8 mouse cellular contexts compared by ENCODE assay signal in the genomic region with DNA sequence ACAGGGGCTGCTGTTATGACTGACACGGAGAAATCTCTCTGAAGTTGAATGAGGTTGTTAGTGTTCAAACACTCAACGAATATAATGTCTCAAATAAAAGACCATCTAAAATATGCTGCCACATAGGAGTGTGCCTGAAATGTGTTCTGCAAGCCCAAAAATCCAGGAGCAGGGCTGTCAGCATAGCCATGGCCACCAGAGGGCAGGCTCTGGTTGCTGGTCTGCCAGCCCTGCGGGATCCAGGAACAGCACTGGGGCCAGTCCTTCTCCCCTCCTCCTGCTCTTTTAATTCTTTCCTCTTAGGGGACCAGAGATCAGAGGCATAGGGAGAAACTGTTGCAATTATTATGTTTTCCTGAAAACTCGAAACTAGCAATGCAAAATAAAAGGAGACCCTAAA.
DNase-seq lines count a peak whose midpoint lies in the region; ATAC-seq and TF ChIP-seq lines count a peak whose summit lies in the region.

No protein-coding gene starts in this region.

- TF ChIP-seq CTCF in cerebellum, adult 2 months (IDR thresholded peaks at IDR 0.05; ENCODE audit: borderline replicate concordance, insufficient read depth, low read depth, low read length), result peak; percentile 85
- TF ChIP-seq CTCF in stomach, postnatal 0 days (IDR thresholded peaks at IDR 0.05; ENCODE audit: low read depth), result peak; percentile 92

- H3K9me3 ChIP-seq in embryonic facial prominence, embryonic 10.5 days, result no peaks in the 10 kb centered on the region
- H3K9me3 ChIP-seq in stomach, postnatal 0 days (ENCODE audit: control insufficient read depth, low read length), result no peaks in the 10 kb centered on the region

- intact Hi-C loops in left cerebral cortex, postnatal 36 days (cut with DNase I), result no loop called here

- H3K4me1 ChIP-seq in cerebellum, adult 2 months (ENCODE audit: control insufficient read depth, insufficient read depth, low read length), result peaks cover 5% of the 10 kb centered on the region
- H3K4me1 ChIP-seq in embryonic facial prominence, embryonic 10.5 days, result peaks cover 44% of the 10 kb centered on the region
- H3K4me1 ChIP-seq in stomach, postnatal 0 days (replicated peaks; ENCODE audit: control insufficient read depth, insufficient read depth), result no peaks in the 10 kb centered on the region

- TF ChIP-seq POLR2A in cerebellum, adult 2 months (IDR thresholded peaks at IDR 0.05; ENCODE audit: borderline replicate concordance, insufficient read depth, low read length), result no peak

- TF ChIP-seq EP300 in stomach, postnatal 0 days (optimal IDR thresholded peaks at IDR 0.05), result no peak

- H3K4me3 ChIP-seq in cerebellum, adult 2 months (replicated peaks; ENCODE audit: insufficient read depth, low read depth, low read length), result no peak overlapping the region
- H3K4me3 ChIP-seq in embryonic facial prominence, embryonic 10.5 days, result no peak overlapping the region
- no peak overlapping the region for H3K4me3 ChIP-seq in stomach, postnatal 0 days (ENCODE audit: low read depth, low read length)

- H3K36me3 ChIP-seq in embryonic facial prominence, embryonic 10.5 days (replicated peaks), result no peaks in the 10 kb centered on the region
- no peaks in the 10 kb centered on the region for H3K36me3 ChIP-seq in stomach, postnatal 0 days (ENCODE audit: control insufficient read depth, insufficient read depth, low read length)

- H3K9ac ChIP-seq in stomach, postnatal 0 days (ENCODE audit: low read length), result no peak overlapping the region

- no peak overlapping the region for H3K4me2 ChIP-seq in stomach, postnatal 0 days (replicated peaks; ENCODE audit: low read depth)

- no peaks in the 10 kb centered on the region for H3K27me3 ChIP-seq in cerebellum, adult 2 months (ENCODE audit: control insufficient read depth, insufficient read depth, low read length)
- peaks cover 66% of the 10 kb centered on the region for H3K27me3 ChIP-seq in embryonic facial prominence, embryonic 10.5 days (replicated peaks; ENCODE audit: low read depth, poor library complexity, severe bottlenecking)
- no peaks in the 10 kb centered on the region for H3K27me3 ChIP-seq in stomach, postnatal 0 days (ENCODE audit: control insufficient read depth, insufficient read depth, low read length)

- WGBS in cerebellum, adult 2 months, result 17% methylated on average over 4 of the region's 4 CpGs
- 4% methylated on average over 4 of the region's 4 CpGs for WGBS in embryonic facial prominence, embryonic 10.5 days
- WGBS in stomach, postnatal 0 days, result 12% methylated on average over 4 of the region's 4 CpGs

- 0 out of 2 replicates have a peak, but pooled peaks have one; percentile 55 for ATAC-seq in monocyte, adult 5-6 weeks (replicated peaks; ENCODE audit: insufficient number of reproducible peaks, low FRiP score, low TSS enrichment, poor library complexity, severe bottlenecking)
- ATAC-seq in stomach, postnatal 0 days (ENCODE audit: low FRiP score, low TSS enrichment), result no peak

- H3K27ac ChIP-seq in cerebellum, adult 2 months (ENCODE audit: insufficient read depth, low read length), result no peak overlapping the region
- H3K27ac ChIP-seq in embryonic facial prominence, embryonic 10.5 days (replicated peaks), result no peak overlapping the region
- H3K27ac ChIP-seq in stomach, postnatal 0 days (replicated peaks), result no peak overlapping the region

- DNase-seq in cerebellum, adult 2 months, result peak; percentile 41 to 56
- no peak for DNase-seq in cerebellum, adult 9-10 months
- DNase-seq in T-cell, adult 2 months (ENCODE audit: low spot score), result peak; percentile 32
- DNase-seq in embryonic facial prominence, embryonic 10.5 days (ENCODE audit: low spot score), result peak; percentile 86
- DNase-seq in induced T-regulatory cell, adult 2 months (ENCODE audit: low read depth), result peak; percentile 65
- peak; percentile 60 to 74 for DNase-seq in left cerebral cortex, postnatal 36 days (ENCODE audit: low spot score in 2 of 2)
- peak; percentile 68 for DNase-seq in stomach, postnatal 0 days (ENCODE audit: low spot score)
